Mouse (Mus musculus) kidney, adult 10 weeks (tissue): ENCODE results near the gene Crbn. TPM values are rescaled to one million over a fixed set of nuclear protein-coding genes. Genes with fewer than 3 reads are reported as not detected.

Experiments used
- polyA plus RNA-seq: library from polyadenylated mRNA; stranded (reverse); fragments of 350-450 nt; fragmentation: Illumina TruSeq; extraction: RNeasy Lipid Tissue Mini Kit (QIAGEN cat#74804); gene quantifications from one replicate; pipeline ENCODE4 v1.2.3, GENCODE M21; 2014; ENCODE audit warnings: low read depth, low replicate concordance

Gene Crbn
- polyA plus RNA-seq: 118 TPM

DNA sequence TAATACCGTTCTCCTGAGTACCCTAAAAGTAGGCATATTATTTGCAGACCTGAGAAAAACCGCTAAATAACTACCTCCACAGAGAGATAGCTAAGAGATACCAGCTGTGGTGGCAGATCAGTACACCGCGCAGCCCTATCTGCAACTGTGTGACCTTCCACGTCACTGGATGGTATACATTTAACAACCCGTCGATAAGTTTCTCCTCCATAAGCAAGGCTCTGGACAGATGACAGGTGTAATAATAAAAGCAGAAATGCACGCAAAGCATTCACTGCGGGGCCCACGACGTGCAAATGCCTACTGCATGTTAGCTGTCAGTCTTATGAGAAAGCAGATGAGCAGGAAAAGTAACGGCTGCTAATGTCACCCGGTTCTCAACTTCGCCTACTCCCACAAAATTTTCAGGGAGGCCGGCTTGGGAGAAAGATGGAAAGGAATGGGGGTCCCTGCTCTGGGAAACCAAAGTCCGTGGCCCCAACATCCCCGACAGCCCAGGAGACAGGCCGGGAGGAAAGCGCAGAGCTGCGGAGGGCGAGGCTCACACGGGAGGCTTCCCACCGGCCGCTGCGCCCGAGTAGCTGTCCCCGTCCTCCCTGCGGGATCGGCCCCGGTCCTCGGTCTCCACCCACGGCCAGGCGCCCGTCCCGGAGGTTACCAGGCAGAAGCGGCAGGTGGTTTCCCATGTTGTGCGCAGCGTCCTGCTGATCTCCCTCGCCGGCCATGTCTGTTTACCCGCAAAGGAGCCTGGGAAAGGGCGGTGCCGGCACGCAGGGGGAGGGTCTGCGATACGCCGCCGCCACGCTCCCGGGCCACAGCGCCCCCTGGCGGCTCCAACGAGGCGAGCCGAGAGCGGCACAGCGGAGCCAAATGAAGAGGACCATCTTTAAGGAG is at the start of gene Crbn:
TSS of gene Crbn (minus strand) at position 745 of the 894 bp plus-strand sequence.

DNA sequence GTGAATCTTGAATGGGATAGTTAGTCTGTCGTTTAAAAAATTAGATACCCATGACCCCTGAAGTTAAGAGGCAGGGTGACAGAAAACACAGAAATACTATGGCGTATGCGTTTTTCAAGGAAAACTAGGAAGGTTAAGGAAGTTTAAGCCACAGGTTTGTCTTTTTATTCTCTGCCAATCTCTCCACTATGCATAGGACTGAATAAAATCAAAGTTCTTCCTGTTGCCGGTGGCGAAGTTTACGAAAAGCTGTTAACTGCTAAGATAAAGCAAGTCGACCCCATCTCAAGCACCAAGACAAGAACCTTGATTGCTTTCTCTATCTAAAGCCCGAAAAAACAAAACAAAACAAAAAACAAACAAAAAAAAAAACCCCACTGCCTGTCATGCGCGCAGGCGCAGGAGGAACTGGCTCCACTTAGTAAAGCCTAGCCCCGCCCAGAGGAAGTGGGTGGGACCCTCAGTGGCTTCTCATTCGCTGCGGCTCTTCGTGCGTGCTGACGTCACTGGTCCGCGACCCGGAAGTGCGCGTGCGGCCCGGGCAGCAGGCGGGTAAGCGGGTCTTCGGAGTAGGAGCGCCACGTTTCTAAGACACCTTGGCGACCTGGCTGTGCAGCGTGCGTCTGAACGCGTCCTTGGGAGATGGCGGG is 31.1 kb downstream of the Crbn start, which contains the start of gene Trnt1:
TSS of gene Trnt1 (plus strand) at position 481 of the 650 bp plus-strand sequence.

DNA sequence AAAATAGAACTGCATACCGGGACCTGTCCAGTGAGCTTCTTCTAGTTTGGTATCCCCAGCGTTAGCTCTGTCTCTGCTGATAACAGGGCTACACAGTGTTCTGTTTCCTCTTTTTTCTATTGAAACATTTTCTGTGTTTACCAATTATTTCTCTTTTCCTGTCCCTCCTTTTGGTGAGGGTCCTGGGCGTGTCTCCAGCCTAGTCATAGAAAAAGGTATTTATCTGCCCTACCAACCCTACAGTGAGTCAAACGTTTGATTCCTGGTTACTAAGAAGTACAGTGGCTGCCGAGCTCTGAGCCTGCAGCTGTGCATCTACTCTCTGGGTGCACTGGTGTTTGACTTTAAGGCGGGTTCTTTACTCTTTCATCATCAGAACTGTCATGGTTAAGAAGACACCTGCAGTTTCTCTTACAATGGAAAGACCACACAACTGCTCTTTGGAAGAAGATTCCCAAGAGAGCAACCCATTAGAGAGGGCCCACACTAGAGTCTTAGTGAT is 50.9 kb downstream of the Crbn start, which contains the start of gene Il5ra:
TSS of gene Il5ra (minus strand) at position 151 of the 502 bp plus-strand sequence.

Other genes with a start within 250 kb of the Crbn start
- gene Il5ra, start 51.0 kb downstream of the Crbn start, polyA plus RNA-seq: 4.6 TPM
- 62.7 TPM for gene Trnt1, start 31.0 kb downstream of the Crbn start, polyA plus RNA-seq